Mouse (Mus musculus) thymus, postnatal 36 days (tissue): ENCODE measurements around the gene Syne3.

ENCODE experiments used
- DNase-seq, 2 experiments: peaks; one replicate each; pipeline ENCODE4 v3.0.0; 2022; ENCODE audit warnings: mixed read lengths in 2 of 2

Syne3 gene

GRCm38 (mm10) chr12:105025271-105025946 lies 15.8 kb upstream of the Syne3 start:
- DNase-seq, result peak; percentile 68 to 73

GRCm38 (mm10) chr12:105022776-105023175 lies 13.2 kb upstream of the Syne3 start:
- peak in 1 of 2 experiments; percentile 48 for DNase-seq

GRCm38 (mm10) chr12:105022141-105022540 lies 12.5 kb upstream of the Syne3 start:
- peak; percentile 65 to 72 for DNase-seq

- DNase-seq, result no peak
Observed at GRCm38 (mm10) chr12:105021441-105022069, 11.9 kb upstream of the Syne3 start.

GRCm38 (mm10) chr12:105019359-105020219 lies 10.0 kb upstream of the Syne3 start:
- DNase-seq, result no peak

- no peak for DNase-seq
Observed at GRCm38 (mm10) chr12:105016639-105017038, 7.0 kb upstream of the Syne3 start.

- no peak for DNase-seq
Observed at GRCm38 (mm10) chr12:105016199-105016598, 6.6 kb upstream of the Syne3 start.

- peak; percentile 83 to 88 for DNase-seq
Observed at GRCm38 (mm10) chr12:105013065-105013464, 3.5 kb upstream of the Syne3 start.

GRCm38 (mm10) chr12:105012314-105012713 lies 2.7 kb upstream of the Syne3 start:
- DNase-seq, result no peak

GRCm38 (mm10) chr12:105011589-105011988 lies 2.0 kb upstream of the Syne3 start:
- DNase-seq, result no peak

- DNase-seq, result no peak
Observed at GRCm38 (mm10) chr12:105010213-105010790, 693 bp upstream of the Syne3 start.

- peak; percentile 80 to 91 for DNase-seq
Observed at GRCm38 (mm10) chr12:105008752-105009178, 844 bp downstream of the Syne3 start.

GRCm38 (mm10) chr12:105008150-105008549 lies 1.5 kb downstream of the Syne3 start:
- peak in 1 of 2 experiments; percentile 45 for DNase-seq

- DNase-seq, result no peak
Observed at GRCm38 (mm10) chr12:105005715-105005972, 4.0 kb downstream of the Syne3 start.

- DNase-seq, result no peak
Observed at GRCm38 (mm10) chr12:105004956-105005714, 4.5 kb downstream of the Syne3 start.

GRCm38 (mm10) chr12:105003715-105004114 lies 5.9 kb downstream of the Syne3 start:
- no peak for DNase-seq

- no peak for DNase-seq
Observed at GRCm38 (mm10) chr12:105003158-105003557, 6.5 kb downstream of the Syne3 start.

- DNase-seq, result no peak
Observed at GRCm38 (mm10) chr12:105002340-105003132, 7.1 kb downstream of the Syne3 start.

- no peak for DNase-seq
Observed at GRCm38 (mm10) chr12:105001317-105001716, 8.3 kb downstream of the Syne3 start.

GRCm38 (mm10) chr12:105000487-105001283 lies 8.9 kb downstream of the Syne3 start:
- no peak for DNase-seq

GRCm38 (mm10) chr12:104999171-104999570 lies 10.4 kb downstream of the Syne3 start:
- peak; percentile 40 to 68 for DNase-seq
